Mouse (Mus musculus): ENCODE data around the gene Wbp2nl. TPM values are rescaled to one million over a fixed set of nuclear protein-coding genes. Genes with fewer than 3 reads are reported as not detected.

Wbp2nl gene
- total and polyA plus RNA-seq, 3 experiments: not detected

DNA sequence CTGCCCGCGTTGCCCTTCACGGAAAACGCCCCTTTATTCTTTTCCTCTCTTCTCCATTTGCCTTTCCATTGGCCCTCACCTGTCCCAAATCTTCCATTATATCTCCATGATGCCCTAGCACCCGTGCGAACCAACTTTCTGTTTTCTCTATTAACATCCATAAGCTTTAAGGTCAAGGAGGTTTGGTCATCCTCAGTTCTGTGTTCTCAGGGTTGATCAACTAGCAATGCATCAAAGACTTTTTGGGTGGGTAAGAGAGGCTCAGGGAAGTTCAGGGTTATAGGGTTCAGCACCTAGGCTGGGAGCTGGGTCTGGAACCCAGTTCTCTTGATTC, 24.2 kb upstream of the Wbp2nl start, which contains the start of gene Sept3:
Gene Sept3 (plus strand): TSS at position 301 of the 334 bp plus-strand sequence.
- Histone ChIP-seq H3K79me2 (replicated peaks; ENCODE audit: control insufficient read depth, extremely low read depth, insufficient read depth, poor library complexity, severe bottlenecking) (no peaks in the 10 kb centered on the region), H3K36me3 (replicated peaks in 1 of 2; ENCODE audit: control insufficient read depth in 1 of 2, insufficient read depth in 1 of 2, low read length in 1 of 2) (no peaks in the 10 kb centered on the region), H3K4me2 (ENCODE audit: insufficient read depth, low read depth, poor library complexity, severe bottlenecking) (peak within 1 kb of the TSS; percentile 65), H3K27me3 (replicated peaks) (peaks cover 94% of the 10 kb centered on the region), H3K9ac (ENCODE audit: insufficient read depth, low read depth) (no peak within 1 kb of the TSS), H3K4me1 (ENCODE audit: control insufficient read depth in 1 of 2, insufficient read depth in 2 of 2) (peaks cover 5 to 8% of the 10 kb centered on the region in 2 experiments; a peak in 3 of 4 replicates), H3K27ac (ENCODE audit: insufficient read depth, low read depth) (no peak within 1 kb of the TSS), H3K9me3 (replicated peaks; ENCODE audit: low read length) (no peaks in the 10 kb centered on the region), H3K4me3 (replicated peaks in 1 of 3; ENCODE audit: low read depth in 2 of 3, low read length in 2 of 3, poor library complexity in 1 of 3) (no peak within 1 kb of the TSS)
- TF ChIP-seq NRF1 (IDR thresholded peaks at IDR 0.05; ENCODE audit: low read depth, low read length) (no peak), ZC3H11A (IDR thresholded peaks at IDR 0.05; ENCODE audit: low read depth, low read length) (no peak), USF1 (IDR thresholded peaks at IDR 0.05; ENCODE audit: low read depth, low read length) (no peak), MYC (IDR thresholded peaks at IDR 0.05; ENCODE audit: low read depth, low read length) (no peak), MAZ (IDR thresholded peaks at IDR 0.05; ENCODE audit: low read depth, low read length) (no peak), MXI1 (IDR thresholded peaks at IDR 0.05; ENCODE audit: low read depth, low read length) (no peak), PAX5 (IDR thresholded peaks at IDR 0.05; ENCODE audit: low read length) (no peak), JUN (IDR thresholded peaks at IDR 0.05; ENCODE audit: insufficient read depth, low read depth, low read length) (no peak), ZMIZ1 (IDR thresholded peaks at IDR 0.05; ENCODE audit: low read depth, low read length) (no peak), ZKSCAN1 (IDR thresholded peaks at IDR 0.05; ENCODE audit: borderline replicate concordance, low read depth, low read length) (no peak), BHLHE40 (IDR thresholded peaks at IDR 0.05; ENCODE audit: low read depth, low read length) (no peak), ETS1 (conservative IDR thresholded peaks at IDR 0.05; ENCODE audit: low read depth, low read length) (no peak), SMC3 (IDR thresholded peaks at IDR 0.05; ENCODE audit: low read depth, low read length) (no peak), MAFK (IDR thresholded peaks at IDR 0.05; ENCODE audit: insufficient replicate concordance, low read length) (no peak), EP300 (IDR thresholded peaks at IDR 0.05; ENCODE audit: low read length) (no peak)
- in situ Hi-C loops (cut with MboI; ENCODE audit: low pct_ligation_motif_present, low pct_unique_long_range_greater_than_20kb, low sequenced_read_pairs) (loop anchor here (25.0 kb wide), 1 partner anchor 813 kb away; the partner anchor contains the start of gene Serhl), dilution Hi-C loops (cut with MboI; ENCODE audit: extremely low pct_ligation_motif_present, extremely low pct_unique_long_range_greater_than_20kb, low sequenced_read_pairs) (no loop called here)
- no peak for DNase-seq (ENCODE audit: extremely low read depth)

GRCm38 (mm10) chr15:82274927-82275901, 23.5 kb upstream of the Wbp2nl start:
- peak overlapping the region; percentile 65 for H3K4me2 ChIP-seq (ENCODE audit: insufficient read depth, low read depth, poor library complexity, severe bottlenecking)
- H3K9ac ChIP-seq (ENCODE audit: insufficient read depth, low read depth): no peak overlapping the region
- peaks cover 92% of the 10 kb centered on the region for H3K27me3 ChIP-seq (replicated peaks)
- H3K4me3 ChIP-seq (replicated peaks in 1 of 3; ENCODE audit: low read depth in 2 of 3, low read length in 2 of 3, poor library complexity in 1 of 3): no peak overlapping the region
- H3K79me2 ChIP-seq (replicated peaks; ENCODE audit: control insufficient read depth, extremely low read depth, insufficient read depth, poor library complexity, severe bottlenecking): no peaks in the 10 kb centered on the region
- H3K4me1 ChIP-seq (ENCODE audit: control insufficient read depth in 1 of 2, insufficient read depth in 2 of 2): peaks cover 5 to 8% of the 10 kb centered on the region in 2 experiments; a peak in 3 of 4 replicates
- dilution Hi-C loops (cut with MboI; ENCODE audit: extremely low pct_ligation_motif_present, extremely low pct_unique_long_range_greater_than_20kb, low sequenced_read_pairs): no loop called here
- no peak overlapping the region for H3K27ac ChIP-seq (ENCODE audit: insufficient read depth, low read depth)
- TF ChIP-seq NRF1 (IDR thresholded peaks at IDR 0.05; ENCODE audit: low read depth, low read length) (0 out of 2 replicates have a peak, but pooled peaks have one; percentile 35), PAX5 (IDR thresholded peaks at IDR 0.05; ENCODE audit: low read length) (no peak), USF1 (IDR thresholded peaks at IDR 0.05; ENCODE audit: low read depth, low read length) (peak; percentile 64)
- no peaks in the 10 kb centered on the region for H3K36me3 ChIP-seq (replicated peaks in 1 of 2; ENCODE audit: control insufficient read depth in 1 of 2, insufficient read depth in 1 of 2, low read length in 1 of 2)
- H3K9me3 ChIP-seq (replicated peaks; ENCODE audit: low read length): no peaks in the 10 kb centered on the region
- no peak for DNase-seq (ENCODE audit: extremely low read depth)
- in situ Hi-C loops (cut with MboI; ENCODE audit: low pct_ligation_motif_present, low pct_unique_long_range_greater_than_20kb, low sequenced_read_pairs): loop anchor here (25.0 kb wide), 2 partner anchors 512 to 812 kb away; partner anchors contain the start of genes Cyp2d26 and Serhl
